Mouse (Mus musculus) liver, adult 2 months (tissue): ENCODE results near the gene Il11ra2.
"Not testable (repeated sequence)": the region's sequence is repeated elsewhere in the genome, so short reads cannot be mapped to it uniquely, and the experiment has no call there.

Experiments
- CTCF ChIP-seq: fragments of 200-500 bp; IDR thresholded peaks from 2 replicates; pipeline ENCODE4 v1.5.1; 2011; ENCODE audit warnings: low read depth, low read length, control low read depth
- POLR2A ChIP-seq: fragments of 200-500 bp; IDR thresholded peaks from 2 replicates; pipeline ENCODE4 v1.6.1; 2011; ENCODE audit warnings: low read length, control low read depth; ENCODE audit not compliant: insufficient read depth; ENCODE audit errors: extremely low read depth

- TF ChIP-seq CTCF, POLR2A: not testable (repeated sequence)
These were observed 32.3 kb downstream of the Il11ra2 start, which contains the start of gene Gm2564 for GRCm38 (mm10) chr4:42629419-42629818.
